Mouse (Mus musculus): ENCODE results near the gene Pigv.
A peak's percentile ranks its signal among the peaks of the same experiment; 100 is the strongest.

The Pigv gene

DNA sequence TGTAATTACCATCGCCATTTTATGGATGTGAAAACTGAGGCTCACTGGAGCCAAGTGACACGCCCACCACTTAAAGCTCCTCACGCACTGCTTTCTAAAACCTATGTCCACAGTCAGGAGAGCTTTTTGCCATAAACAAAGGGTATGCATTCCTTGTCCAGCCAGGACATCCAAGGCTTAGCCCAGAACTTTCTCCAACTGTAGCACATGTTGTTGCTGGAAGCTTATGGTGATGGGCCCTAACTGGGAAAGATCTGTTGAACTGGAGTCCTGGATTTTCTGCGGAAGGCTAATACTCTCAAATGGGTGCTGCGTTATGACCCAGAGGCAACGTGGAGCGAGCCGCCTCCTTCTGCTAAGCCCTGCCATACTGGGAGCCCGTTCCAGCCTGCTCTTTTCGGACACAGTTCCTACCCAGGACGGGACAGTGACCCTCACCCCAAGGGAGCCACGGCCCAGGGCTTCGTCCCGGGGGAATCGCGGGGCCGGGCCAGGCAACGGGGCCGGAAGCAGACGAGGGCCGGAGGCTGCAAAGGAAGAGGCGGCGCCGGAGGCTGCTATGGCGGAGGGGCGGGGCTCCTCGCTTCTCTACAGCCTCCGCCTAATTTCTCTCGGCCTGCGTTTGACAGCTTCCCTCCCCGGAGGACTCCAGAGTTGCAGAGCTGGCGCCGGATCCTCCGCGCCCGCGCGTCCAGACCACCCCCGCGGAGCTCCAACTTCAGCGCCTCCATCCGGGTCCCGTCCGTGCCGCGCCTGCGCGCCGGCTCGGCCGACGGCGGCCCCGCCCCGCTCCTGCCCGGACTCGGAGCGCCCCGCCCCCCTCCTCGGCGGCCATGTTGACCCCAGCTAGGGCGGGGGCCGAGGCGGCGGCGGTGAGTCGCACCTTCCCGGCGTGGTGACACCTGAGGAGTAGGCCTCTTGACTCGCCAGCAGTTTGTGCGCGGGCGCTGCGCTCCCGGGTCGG, at the start of gene Pigv:
TSS of gene Pigv (minus strand) at position 767 of the 964 bp plus-strand sequence.
- DNase-seq, result peak; percentile 88 to 90

DNA sequence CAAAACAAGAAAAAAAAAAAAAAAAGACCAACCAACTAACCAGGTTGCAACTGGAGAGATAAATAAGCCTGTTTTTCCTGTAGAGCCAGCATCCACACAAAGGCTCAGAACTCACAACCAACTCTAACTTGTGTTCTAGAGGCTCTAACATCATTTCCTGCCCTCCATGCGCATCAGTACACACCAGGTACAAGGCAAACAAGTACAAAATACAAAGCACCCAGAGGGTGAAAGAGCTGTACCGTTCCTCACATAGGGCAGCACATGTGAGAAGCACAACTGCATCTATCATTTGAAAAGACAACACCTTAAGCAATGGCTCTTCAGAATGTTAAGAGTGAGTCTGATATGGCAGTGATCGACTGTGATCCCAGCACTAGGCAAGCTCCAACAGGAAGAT, 47.3 kb upstream of the Pigv start:
- DNase-seq, result no peak

DNA sequence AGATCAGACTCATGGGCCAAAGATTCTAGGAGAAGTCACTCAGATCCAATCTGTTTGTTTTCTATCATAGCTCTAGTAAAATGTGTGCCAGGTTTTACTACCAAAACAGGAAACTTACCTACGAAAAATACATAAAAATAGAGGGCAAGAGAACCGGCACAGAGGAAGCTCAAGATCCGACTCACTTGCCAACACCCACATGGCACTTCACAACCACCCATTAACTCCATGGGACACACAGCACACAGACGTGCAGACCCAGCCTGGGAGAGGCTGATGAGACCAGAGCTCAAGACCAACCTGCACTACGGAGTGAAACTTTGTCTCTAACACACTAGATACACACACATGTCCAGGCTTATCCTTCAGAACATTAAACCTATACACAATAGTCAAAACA, 40.3 kb upstream of the Pigv start:
- no peak for DNase-seq

DNA sequence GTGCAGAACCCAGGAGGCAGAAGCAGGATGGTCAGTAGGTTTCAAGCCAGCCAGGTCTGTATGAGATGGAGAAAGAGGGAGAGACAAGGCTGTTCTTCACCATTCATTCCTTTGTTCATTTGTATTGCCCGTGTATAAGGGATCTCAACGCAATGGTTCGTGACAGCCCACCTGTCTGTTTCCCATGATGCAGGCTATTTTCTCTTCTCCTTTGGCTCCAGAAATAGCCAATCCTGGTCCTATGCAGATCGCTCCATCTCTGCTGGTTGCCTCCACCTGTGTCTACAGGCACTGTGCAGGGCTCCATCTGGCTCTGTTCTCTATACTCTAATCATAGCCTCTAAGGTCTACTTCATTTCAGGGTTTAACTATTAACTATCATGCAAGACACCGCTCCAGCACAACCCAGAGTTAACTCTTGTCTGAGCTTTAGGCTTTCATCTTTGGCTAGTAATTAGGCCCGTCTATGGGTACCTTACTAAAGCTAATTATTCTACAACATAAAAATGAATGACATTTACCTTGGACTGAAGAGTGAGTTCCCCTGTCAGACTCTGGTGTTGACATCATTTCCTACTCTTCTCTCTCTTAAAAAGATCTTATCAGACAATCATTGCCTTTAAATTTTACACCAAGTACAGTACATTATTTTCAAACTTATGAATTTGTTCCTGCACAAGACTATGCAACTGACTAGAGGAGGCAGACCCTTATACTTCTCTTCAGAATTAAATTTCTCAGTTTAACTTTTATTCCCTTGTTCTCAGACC, 39.0 kb upstream of the Pigv start:
- no peak for DNase-seq

DNA sequence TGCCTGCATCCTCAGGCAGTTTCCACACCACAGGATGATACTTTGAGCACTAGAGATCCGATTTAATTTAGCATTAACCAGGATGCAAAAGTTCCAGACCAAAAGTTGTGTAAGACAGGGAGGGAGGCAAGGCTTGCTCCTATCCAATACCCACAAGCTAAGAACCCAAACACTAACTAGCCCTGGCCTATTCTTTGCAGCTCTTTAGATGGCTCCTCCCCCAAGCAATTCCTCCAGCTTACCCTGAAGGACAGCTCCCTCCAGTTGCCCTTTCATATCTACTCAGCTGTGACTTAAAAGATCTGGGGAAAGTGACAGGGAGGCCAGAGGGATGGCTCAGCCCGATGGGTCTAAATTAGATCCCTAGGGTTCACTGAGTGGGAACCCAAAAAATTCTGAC, 36.9 kb upstream of the Pigv start:
- DNase-seq, result no peak

DNA sequence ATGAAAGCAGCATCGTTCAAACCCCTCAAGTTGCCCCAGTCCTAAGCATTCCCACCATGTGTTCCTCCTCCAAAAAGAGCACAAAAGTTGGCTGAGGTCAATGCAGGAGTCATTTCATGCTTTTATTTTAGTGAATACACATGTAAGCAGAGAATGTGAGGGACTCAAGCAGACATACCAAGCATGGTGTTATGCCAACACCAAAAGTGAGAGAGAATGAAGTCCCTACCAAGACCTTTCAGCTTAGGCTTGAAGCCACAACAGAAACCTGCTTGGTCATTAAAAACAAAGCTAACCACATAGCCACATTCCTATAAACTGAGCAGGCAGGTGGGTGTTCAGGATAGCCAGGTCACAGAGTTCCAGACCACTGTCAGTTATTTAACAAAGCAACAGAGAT, 35.0 kb upstream of the Pigv start:
- DNase-seq, result no peak

DNA sequence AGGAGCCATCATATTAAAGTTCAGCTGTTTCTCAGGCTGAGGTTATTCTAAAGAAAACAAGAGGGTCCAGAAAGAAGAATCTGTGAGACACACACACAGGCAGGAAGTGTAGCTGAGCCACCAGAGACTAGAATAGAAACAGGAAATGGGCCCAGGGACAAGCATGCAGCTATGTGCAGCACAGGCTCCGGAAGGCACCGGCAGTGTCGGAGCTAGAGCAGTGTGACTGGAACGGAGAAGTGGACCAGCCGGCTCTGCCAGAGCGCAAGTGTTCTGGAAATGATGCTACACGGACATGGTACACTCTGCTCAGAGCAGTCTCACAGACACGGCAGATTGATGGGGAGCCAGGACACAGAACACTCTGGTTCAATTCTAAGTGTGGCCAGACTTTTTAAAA, 34.5 kb upstream of the Pigv start:
- peak; percentile 84 to 87 for DNase-seq

DNA sequence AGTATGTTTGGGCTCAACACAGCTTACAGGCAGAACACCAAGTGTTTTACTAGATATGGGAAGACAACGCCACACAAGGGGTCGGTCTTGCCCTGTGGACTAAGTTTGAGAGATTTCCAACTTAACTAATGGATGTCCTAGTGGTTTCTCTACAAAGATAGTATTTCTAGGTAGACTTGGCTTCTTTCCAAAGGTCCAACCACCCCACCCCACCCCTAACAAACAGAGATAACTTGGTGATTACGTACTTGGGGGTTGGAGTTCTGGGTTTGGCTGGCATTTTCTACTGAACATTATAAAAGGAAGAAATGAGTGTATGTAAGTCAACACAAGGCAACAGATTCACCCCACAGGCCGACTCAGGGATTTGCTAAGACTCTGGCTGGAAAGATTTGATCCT, 32.6 kb upstream of the Pigv start:
- no peak for DNase-seq

DNA sequence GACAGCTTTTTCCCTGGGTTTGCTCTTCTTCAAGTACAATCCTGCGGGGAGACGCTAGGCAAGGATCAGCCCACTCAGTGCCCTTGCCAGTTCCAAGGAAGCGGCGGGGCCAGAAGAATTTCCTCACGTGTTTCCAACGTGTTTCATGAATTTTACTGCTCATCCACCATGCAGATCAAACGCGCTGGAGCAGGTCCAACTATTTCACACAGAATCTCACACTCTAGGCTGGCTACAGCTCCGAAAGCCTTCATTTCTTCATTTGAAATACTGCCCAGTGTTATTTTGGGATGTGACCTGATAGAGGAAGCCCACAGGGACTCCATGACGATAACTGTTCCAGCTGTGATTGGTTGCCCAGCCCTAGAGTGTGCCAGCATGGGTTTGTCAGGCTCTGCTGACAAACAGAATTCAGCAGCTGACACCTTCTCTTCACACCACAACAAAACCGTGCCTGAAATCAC, 28.5 kb upstream of the Pigv start:
- peak; percentile 53 to 60 for DNase-seq

DNA sequence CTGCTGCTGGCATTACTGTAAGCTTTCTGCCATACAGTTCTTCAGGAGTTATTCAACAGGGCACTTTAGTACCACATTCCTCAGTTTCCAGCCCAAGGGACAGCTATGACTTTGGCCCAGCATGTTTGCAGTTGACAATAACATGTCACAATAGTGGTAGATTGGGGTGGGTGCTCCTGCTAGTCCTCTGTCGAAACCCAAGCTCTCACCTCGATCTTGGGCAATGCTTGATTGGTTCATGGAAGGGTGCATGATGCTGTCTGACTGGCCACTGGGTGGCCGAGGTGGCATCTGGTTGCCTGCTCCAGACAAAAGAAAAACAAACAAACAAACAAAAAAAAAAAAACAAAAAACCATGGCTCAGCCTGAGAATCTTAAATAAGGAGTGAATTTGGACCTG, 22.9 kb upstream of the Pigv start:
- DNase-seq, result no peak

DNA sequence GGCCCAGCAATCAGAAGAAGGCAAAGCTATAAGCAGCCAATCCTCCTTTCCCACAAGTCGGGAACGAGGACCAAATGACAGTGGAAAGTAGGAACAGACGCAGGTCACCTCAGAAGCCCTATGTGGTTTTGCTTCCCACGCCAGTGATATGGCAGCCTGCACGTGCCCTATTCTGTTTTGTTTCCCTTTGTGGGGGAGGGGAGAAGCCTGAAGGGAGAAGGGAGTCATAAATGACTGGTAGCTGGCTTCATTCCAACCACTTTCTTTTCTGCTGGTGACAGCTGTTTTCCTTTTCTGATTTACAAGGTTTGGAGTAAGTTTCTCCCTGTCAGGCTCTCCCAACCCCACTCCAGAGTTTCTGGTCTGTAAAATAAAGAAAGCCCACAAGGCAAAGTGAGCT, 17.8 kb upstream of the Pigv start:
- DNase-seq, result peak in 1 of 2 experiments; percentile 44

DNA sequence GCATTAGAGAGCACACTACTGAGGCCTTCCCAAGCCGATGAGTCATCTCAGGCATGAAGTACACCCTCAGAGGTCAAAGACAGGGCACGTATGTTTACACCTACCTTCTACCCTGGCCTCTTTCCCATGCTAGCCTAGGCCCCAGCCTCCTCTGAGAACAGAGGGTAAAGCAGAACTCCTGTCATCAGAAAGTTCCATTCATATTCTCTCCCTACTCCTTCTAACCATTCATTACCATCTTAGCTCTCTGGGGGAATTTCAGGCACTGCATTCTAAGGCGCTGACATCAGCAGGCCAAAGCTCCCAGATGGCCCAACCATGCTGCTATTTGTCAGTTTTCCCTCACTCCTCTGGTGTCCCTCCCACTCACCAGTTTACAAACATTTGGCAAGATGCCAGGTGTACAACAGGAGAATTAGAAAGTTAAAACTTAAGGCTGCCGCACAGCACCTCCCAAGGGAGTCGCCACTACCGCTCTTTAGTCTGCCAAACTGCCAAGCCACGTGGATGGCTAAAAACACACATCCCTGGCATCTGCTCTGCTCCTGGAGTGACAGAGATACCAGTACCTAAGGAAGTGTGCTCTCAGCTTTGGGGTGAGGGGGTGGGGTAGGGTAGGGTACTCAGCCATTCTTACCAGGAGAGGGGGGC, 16.1 kb upstream of the Pigv start:
- peak; percentile 64 to 76 for DNase-seq

DNA sequence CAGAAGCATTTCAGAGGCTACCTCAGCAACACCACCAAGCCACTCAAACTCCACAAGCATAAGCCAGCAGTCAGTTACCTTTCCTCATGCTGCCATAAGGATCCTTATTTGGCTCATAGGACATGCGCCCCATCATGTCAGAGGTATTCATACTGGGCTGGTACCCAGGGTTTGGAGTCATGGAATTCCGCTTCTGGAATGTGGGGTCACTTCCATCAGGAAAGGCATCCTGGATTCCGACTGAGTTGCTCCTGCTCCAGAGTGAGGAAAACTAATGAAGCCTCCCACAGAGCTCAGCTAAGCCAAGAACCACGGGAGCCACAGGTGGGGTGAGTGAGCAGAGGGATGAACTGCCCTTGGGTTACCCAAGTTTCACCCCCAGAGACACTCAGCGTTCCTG, 14.7 kb upstream of the Pigv start:
- DNase-seq, result no peak

DNA sequence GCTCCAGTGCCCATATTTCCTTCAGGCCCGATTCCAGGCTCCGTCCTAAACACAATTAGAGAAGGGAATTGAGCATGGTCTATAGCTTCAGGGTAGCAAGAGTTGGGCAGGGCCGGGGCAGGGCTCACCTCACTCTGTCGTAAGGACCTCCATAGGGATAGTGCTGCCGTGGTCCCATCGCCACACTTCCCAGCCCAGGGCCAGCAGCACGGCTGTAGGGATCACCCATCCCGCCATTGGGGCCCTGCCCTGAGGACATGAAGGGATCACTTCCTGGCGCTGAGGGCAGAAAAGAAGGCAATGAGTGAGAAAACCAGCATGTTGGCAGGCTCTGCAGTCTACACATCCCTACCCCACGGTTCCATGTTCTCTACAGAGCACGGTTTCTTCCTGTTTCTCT, 14.1 kb upstream of the Pigv start:
- DNase-seq, result no peak

DNA sequence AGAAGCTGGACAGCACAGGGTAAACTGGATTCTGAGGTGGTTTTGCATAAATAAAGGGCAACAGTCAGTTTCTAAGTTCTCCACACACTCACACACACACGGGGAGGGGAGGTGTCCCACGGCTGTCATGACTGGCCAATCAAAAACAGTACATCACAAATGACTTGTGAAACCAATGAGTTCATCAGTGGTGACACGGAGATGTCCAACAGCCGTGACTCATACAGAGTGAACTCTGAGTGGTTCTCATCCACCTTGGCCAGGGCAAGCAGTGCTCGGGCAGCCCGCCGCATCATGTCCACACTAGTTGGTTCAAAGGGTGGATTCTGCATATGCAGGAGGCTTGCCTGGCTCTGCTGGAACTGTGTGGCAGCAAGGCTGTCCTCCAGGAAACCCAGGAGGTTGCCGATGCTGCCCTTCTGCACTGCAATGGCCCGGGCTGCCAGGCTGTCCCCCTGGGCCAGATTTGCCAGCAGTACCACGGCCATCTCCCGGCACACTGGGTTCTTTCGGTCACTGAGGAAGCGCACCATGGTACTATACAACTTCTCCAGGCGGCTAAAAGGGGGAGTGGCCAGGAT, 7.8 kb upstream of the Pigv start:
- DNase-seq, result no peak

DNA sequence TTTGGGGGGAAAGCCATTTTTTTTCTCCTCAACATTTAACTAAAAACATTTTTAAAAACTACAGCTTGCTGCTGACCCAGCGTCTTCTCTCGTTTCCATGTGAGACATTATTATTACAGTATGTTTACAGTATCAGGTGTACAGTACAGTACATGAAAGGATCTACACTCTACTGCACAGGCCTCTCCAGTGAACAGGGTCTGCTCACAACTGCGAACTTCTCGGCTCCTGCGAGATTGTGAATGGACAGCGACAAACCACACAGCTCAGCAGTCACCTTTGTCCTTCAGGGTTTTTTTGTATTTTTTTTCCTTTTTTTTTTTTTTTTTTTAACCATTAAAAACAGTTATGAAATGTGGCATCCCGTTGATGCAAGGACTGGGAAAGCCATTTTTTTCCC, 7.2 kb upstream of the Pigv start:
- DNase-seq, result no peak

DNA sequence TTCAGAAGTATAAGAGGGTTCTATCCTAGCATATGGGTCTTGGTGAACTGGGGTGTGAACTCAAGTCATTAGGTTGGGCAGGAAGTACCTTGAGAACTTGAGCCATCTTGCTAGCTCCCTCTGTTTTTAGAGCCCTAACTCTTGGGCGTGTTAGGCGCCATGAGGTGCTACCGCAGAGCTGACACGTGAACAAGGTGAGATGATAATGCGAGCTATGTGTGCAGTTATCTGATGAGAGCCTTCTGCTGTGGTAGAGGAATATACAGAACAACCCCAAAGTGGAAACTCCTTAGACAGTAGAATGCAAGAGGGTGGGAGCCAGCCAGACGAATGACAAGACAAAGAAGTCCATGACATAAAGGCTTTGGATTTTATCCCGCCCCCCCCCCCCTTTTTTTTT, 4.8 kb upstream of the Pigv start:
- DNase-seq, result no peak

DNA sequence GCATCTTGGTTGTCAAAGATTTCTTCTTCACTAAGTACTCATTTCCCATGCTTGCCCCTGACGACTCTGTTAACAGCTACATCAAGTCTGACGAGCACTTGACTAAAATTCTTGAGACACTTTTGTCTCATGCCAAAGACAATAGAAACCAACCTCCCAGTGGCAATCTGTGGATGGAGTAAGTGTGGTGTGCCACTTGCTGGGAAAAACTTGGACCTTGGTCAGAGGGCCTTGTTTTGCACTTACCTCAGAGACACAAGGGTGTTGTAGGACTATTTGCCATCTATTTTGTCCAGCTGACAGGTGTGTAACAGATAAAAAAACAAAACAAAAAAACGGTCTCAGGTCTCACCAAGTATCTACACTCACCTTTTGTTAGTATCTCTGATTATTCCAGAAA, 3.7 kb upstream of the Pigv start:
- peak in 1 of 2 experiments; percentile 47 for DNase-seq

DNA sequence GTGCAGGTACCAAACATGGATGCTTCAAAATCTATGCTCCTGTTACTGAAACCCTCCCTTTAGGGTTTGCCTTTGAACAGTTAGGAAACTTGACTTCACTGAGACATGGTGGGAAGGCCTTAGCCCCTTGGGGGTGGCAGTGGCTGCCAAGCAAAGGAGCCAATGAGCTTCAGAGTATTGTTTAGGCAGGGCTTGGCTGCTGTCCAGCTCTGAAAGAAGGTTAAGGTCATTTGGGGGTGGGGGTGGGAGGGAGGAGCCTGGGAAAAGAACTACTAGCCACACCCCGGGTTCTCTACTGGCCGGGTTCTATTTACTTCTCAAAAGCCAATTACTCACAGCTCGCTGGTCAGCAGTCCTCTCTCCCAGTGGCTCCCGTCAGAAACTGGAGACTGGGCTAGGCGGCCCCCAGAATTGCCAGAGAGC, 3.2 kb upstream of the Pigv start:
- DNase-seq, result peak; percentile 73 to 82

DNA sequence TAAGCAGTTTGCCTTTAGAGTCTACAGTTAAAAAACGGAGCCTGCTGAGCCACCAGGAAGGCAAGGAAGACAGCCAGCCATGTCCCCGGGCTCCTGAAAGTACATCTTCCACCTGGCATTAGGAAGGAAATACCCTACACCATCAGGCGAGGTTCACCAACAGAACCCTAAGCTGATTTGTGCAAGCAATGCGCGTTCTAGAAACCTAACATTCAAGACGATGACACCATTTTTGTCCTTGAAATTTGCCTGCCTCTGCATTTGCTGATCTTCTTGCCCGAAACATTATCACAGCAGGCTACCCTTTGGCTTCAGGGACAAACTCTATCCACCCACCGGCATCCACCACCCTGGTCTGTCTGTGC, 1.9 kb upstream of the Pigv start:
- no peak for DNase-seq

DNA sequence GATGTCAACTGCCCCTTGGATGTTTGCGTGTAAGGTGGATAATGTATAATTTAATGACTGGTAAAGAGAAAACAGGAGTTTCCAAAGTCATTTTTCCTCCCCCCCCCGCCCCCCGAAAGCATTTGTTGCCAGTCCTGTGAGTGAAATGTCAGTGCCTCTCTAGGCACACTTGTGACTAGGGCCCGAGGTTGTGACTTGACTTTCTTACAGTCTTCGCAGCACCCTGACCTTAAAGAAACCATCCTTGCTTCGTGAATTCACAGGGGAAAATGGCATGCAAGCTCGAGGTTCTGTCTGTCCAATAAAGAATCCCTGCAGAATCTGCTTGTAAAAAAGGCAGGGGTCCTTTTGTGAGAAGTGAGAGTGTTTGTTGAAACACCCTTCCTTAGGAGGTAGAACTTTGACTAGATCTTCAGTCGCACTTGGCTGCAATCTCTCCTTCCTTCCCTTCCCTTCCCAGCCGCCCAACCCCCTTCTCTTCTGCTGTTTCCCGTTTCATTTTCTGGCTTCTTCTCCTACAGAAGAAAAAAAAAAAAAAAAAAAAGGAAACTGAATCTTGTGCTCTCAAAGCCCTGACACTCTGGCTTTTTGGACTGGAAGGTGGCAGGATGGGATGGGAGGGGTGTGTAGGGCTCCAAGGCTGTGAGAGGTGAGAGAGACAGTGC, 1.4 kb upstream of the Pigv start:
- DNase-seq, result peak; percentile 66 to 69

DNA sequence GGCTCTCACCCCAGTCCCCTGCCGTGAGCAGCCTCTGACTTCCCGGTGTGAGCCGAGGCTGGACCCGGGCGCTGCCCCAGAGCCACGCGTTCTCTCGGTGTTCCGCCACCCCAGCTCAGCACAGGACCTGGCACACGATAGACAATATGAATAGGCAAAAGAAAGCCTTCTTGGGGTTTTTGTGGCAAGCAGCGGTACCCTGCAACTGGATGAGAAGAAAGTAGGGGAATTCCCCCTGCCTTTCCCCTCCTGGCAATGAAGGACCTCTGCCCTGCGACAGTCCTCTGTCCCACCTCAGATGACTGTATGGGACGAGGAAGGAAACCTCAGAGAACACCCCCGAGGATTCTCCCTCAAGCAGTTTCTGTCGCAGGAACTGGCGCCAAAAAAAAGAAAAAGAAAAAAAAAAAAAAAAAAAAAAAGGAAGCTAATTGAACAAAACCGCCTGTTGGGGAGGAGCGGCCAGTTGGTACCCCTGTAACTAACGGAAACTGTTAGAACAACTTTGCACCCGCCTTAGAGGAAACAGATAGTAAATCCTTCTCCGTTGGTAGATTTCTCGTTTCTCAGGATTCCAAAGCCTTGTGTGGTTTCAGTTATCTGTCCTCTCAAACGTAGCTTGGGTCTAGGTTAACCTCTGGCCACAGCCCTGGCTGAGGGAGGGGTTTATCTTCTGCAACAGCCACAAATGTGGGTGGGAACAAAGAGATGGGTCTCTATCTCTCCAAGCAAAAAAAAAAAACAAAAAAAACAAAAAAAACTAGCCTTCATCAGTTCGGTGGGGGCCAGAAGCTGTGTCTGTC, 599 bp upstream of the Pigv start:
- peak; percentile 52 to 62 for DNase-seq

Measured in lung, adult 18-20 months (tissue).